Mouse (Mus musculus) gastrocnemius, postnatal 25 days (tissue): ENCODE data around the gene Immt. TPM values are rescaled to one million over a fixed set of nuclear protein-coding genes. Genes with fewer than 3 reads are reported as not detected.
"Not testable (repeated sequence)": the region's sequence is repeated elsewhere in the genome, so short reads cannot be mapped to it uniquely, and the experiment has no call there.

ENCODE experiments used
- DNase-seq: peaks from one replicate; pipeline ENCODE4 v3.0.0; 2022
- total RNA-seq, 2 experiments: library from RNA; stranded (reverse); gene quantifications; 1 replicate in 1 of 2; 2 replicates in 1 of 2; pipeline ENCODE4 v1.2.3; 2021

The Immt gene
- total RNA-seq, 2 experiments from 2014 or later, result 273 to 293 TPM

DNA sequence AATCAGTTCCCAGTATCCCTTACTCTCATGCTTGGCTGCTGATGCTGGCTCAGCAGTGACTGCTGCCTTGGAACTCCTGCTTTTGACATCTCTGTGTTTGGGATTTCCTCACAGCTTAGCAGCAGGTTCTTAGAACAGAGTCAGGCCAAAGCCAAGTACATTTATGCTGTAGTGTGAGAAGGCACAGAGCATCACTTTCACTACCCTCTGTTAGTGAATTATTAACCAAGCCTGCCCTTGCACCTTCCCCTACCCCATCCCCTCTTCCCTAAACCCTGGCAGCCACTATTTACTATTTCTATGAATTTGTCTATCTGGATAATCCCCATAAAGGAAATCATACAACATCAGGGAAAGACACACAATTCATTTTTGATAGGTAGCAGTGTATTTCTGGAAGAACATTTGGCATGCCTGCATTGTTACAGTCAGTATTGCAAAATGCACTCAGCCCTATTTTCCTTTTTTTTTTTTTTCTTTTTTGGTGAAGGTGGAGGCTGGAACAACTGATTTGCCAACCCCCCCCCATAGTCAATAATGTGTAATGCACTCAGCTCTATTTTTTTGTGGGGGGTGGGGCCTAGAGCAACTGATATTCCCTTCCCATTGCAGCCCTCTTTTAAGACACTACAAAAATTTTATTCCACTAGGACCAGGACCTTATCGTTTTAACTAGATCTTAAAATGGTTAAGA is 9.6 kb downstream of the Immt start:
- no peak for DNase-seq

DNA sequence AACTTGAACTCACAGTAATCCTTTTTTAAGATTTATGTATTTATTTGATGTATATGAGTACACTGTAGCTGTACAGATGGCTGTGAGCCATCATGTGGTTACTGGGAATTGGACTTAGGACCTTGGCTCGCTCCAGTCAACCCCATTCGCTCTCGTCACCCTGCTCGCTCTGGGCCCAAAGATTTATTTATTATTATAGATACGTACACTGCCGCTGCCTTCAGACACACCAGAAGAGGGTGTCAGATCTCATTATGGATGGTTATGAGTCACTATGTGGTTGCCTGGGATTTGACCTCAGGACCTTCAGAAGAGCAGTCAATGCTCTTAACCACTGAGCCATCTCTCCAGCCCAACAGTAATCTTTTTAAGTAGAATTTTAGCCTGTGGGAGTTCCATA is 15.8 kb downstream of the Immt start:
- not testable (repeated sequence) for DNase-seq

DNA sequence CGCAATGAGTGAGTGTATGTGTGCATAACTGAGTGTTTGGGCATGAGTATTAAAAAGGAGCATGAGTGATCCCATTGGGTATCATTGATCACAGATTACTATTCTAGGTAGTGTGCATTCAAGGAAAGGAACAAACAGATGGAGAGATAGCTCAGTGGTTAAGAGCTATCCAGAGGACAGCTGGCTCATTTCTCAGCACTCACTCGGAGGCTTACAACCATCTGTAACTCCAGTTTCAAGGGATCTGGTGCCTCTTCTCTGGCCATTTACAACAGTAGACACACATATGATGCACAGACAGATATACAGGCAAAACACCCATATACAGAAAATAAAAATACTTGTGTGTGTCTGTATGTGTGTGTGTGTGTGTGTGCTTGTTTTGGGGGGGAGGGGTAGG is 36.6 kb downstream of the Immt start:
- DNase-seq, result no peak

DNA sequence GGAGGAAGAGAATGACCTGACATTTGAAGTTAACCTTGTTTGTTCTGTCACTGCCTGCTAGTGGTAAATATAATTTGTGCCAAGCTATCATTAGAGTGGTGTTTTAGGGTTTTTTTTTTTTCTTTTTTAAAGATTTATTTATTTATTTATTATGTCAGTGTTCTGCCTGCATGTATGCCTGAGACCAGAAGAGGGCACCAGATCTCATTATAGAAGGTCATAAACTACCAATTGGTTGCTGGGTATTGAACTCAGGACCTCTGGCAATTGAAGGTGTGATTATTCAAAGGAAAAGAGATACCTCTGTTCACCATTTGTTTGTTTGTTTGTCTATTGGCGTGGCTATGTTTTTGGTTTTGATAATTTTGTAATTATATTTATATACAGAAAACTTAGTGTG is 37.7 kb downstream of the Immt start:
- DNase-seq, result no peak

DNA sequence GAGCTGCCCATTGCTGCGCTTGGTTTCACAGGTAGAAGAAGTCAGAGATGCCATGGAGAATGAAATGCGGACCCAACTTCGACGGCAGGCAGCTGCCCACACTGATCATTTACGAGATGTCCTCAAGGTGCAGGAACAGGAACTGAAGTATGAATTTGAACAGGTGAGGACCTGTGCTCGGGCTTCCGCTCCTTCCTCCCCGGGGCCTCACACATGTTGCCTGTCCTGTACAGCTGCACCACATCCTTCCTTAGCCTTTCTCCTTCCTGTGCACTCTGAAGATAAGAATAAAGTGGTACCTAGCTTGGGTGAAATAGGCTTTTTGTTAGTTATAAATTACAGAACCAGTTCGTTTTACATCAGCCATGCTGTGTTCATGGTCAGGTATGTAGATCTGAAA is 40.3 kb downstream of the Immt start:
- no peak for DNase-seq

DNA sequence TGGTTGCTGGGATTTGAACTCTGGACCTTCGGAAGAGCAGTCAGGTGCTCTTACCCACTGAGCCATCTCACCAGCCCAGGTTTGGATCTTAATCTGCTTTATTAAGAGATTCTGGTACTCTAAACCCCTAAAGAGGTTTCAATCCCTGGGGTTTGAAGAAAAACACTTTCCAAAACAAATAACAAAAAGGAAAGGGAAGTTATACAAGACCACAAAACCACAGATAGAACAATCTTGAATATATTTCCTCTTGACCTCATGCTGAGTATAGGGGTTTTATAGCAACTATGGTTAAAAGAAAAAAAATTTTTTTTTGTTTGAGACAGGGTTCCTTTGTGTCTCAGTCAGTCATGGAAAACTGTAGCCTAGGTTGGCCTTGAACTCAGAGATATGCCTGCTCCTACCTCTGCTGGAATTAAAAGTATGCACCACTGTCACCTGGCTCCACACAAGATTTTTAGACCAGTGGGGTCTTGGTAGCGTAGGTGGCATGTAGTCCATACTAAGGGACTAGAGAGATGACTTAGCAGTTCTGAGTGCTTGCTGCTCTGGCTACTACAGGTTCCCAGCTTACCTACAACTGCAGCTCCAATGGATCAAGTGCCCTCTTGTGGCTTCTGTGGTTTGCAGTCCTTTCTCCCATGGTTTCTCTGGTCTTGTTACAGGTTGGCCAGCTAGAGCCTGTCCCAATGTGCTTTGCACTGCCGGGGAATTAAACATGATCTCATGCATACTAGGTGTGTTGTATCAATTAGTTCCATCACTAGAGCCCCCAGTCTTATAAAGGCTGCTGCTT is 47.0 kb downstream of the Immt start:
- DNase-seq, result no peak

DNA sequence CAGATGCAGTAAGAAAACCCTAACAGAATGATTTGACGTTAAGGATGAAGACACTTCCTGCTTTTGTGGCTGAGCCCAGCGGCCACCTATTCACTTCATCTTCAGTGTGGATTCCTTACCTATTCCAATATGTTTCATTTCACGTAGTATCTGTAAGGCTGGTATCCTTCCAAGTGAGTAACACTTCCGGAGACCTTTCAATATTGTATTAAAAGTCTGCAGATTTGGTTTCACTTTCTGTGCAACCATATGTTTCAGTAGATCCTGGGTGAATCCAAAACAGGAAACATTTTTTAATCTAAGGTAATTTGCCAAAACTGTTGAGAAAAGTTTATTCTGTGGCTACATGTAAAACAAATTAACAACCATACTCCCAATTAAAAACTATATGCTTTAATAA is 62.1 kb downstream of the Immt start:
- no peak for DNase-seq

DNA sequence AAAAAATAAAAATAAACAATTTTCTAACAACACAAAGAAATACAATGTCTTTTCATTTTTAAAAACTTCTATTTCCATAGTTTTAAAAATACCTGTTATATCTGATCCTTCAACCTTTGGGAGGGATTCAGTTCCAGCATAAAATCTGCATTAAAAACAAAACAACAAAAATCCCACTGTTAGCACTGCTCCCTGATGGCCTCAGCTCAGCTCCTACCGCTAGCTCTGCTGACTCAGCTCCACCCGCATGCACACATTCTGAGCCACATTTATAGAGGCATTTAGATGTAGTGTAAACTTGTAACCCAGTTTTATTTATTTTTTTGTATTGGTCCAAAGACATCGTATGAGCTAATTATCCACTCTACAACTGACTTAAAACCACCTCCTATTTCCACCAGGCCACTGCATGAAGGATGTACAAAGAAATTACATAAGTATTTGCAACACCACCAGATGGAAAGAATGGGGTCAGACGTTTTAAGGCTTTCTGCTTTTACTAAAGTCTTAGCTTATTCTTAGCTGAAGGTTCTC is 76.6 kb downstream of the Immt start:
- no peak for DNase-seq

DNA sequence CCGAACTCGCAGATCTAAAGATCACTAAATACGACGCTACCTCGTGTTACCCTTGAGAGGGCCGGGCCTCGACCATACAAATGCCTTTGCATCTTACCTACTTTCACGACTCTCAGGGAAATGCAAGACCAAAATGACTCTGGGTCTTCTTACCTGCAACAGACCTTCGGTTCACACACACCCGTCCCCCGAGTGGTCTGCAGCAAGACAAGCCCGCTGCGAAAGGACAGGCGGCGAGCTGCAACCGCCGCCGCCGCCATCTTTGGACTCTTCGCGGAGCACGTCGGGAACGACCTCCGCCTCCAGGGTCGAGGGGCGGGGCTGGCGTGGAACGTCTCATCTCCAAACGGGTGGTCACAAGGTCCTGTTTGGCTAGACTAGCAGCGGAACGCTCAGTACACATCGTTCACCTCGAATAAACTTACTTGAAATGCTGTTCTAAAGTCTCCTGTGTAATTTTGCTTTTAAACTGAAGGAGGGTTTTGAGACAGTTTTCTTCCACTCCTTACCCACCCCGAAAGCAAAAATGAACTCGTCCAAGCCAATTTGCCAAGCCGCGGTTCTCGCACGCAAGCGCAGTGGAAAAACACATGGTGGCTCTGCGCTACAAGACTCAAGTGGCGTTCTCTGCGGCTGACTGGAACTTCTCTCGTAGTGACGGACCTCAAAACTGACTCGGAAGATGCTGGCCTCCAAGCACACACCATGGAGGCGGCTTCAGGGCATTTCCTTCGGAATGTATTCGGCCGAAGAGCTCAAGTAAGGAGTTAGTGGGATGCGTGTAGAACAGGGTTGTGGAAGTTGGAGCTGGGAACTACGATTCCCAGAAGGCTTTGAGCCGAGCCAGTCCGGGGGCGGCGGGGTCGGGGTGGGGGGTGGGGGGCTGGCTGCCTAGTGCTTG is 77.6 kb downstream of the Immt start, which contains the start of the genes Ptcd3 and Polr1a:
TSS of gene Ptcd3 (minus strand) at position 270 of the 901 bp plus-strand sequence.
TSS of gene Polr1a (plus strand) at position 573 of the 901 bp plus-strand sequence.
- peak; percentile 86 for DNase-seq

DNA sequence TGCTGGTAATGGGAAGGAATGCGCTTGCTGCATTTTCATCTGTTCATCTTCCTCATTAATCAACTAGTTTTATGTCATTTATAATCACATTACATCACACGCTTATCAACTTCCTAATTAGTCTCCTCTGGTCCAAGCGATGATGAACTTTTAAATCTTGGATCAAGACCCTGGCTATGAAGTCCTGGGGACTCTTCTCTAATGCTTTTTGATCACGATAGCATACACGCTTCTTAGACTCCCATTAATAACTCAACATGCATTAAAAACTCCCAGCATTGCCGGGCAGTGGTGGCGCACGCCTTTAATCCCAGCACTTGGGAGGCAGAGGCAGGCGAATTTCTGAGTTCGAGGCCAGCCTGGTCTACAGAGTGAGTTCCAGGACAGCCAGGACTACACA is 78.3 kb downstream of the Immt start:
- no peak for DNase-seq

DNA sequence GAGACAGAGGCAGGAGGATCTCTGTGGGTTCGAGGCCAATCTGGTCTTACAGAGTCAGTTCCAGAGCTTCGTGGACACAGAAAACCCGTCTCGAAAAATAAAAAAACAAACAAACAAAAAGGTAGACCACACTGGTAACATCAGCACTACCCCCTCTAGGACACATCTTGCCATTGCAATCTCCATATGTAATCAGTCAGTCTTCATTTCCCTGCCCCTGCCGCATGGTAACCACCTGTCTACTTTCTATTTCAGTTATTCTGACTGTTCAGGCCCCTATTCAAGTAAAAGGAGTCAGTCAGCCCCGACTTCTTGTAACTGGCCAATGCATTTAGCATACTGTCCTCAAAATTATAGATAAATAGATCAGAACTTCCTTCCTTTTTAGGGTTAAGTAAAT is 78.7 kb downstream of the Immt start:
- DNase-seq, result no peak

DNA sequence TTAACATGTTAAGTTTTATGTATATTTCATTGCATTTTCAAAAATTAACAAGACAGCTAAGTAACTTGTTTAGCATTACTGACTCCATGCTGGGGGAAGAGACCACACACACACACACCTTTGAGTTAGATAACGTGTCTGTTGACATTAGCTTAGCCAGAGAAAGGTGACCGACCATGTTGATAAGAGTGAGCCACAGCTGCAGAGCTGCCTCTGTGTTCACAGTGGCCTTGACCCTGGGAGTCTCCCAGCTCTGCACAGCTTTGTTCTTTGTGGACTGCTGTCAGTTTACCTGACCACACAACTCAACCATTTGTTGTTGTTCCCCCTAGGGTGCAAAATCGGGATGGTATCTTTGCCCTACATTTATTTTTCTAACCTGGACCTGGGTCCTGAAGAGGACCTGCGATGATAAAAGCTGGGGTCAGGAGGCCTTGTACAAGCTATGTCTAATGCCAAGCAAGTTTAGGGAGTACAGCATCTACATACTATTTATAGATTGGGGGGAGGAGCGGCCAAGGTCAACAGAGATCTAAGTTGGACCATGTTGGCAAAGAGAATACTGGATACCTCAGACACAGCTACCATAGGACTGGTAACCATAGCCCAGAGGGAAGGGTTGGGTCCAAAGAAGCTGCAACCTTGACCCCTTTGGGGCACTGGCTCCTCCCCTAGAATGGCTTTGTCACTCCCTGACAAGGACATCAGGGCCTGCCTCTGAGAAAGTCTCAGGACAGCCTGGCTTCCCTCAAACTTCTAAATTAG is 80.7 kb downstream of the Immt start:
- DNase-seq, result no peak

DNA sequence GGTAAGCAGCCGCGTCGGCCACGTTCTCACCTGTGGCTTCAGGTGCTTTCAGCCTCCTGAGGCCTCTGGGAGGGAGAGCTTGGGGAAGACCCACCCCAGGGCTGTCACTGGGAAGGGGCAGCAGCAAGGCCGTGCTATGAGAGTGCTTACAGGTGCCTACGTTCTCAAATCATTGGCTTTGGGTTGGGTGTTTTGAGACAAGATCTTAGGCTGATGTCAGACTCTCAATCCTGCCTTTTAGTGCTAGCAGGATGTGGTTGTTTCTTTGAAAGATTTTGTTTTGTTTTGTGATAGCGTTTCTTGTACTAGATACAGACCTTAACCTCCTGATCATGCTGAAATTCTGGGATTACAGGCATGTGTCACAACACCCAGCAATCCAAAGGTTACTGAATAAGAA is 89.6 kb downstream of the Immt start:
- no peak for DNase-seq

DNA sequence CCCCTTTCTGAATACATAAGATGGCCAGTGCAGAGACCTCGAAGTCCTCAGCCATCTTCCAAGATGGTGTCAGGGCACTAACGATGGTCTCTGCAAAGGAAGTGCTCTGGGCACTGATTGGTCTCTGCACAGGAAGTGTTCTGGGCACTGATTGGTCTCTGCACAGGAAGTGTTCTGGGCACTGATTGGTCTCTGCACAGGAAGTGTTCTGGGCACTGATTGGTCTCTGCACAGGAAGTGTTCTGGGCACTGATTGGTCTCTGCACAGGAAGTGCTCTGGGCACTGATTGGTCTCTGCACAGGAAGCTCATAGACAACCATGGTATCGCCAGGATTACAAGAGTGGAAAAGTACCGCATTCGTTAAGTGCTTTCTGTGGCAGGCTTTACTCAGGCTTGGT is 94.1 kb downstream of the Immt start:
- DNase-seq, result not testable (repeated sequence)

Other genes with a start within 250 kb of the Immt start
- 10 to 100 TPM in 1 of 2 experiments, 1 to 10 TPM in 1; 8.8 to 12.0 TPM for gene Kdm3a, start 198.3 kb upstream of the Immt start, total RNA-seq
- 10 to 100 TPM; 62.2 to 72.5 TPM for gene Reep1, start 123.8 kb upstream of the Immt start, total RNA-seq
- gene Mrpl35, start 4.4 kb upstream of the Immt start, total RNA-seq, result 10 to 100 TPM; 34.5 to 37.3 TPM
- gene Ptcd3, start 77.4 kb downstream of the Immt start, total RNA-seq, result 10 to 100 TPM; 65.0 to 76.7 TPM
- 10 to 100 TPM; 26.7 to 34.2 TPM for gene Polr1a, start 77.7 kb downstream of the Immt start, total RNA-seq